In genomic region chr7:44890737-44891136, GRCm38 (mm10) we compare ENCODE assay signal across 9 mouse cellular contexts. TPM values are rescaled to one million over a fixed set of nuclear protein-coding genes. Genes with fewer than 3 reads are reported as not detected.
A peak's percentile ranks its signal among the peaks of the same experiment; 100 is the strongest.
DNase-seq lines count a peak whose midpoint lies in the region; ATAC-seq and TF ChIP-seq lines count a peak whose summit lies in the region.
"Had no signal": no experiment of that assay in that cellular context is flagged by ENCODE, and none has a peak within 500 bp of the region (broad histone marks: within the 10 kb centered on the region; RNA-seq: fewer than 3 reads in every experiment).

No protein-coding gene starts in this region.

- H3K27ac ChIP-seq in heart, embryonic 12.5 days (ENCODE audit: poor library complexity, severe bottlenecking) = no peak overlapping the region
- H3K27ac ChIP-seq in heart, adult 2 months = no peak overlapping the region
- no peak overlapping the region for H3K27ac ChIP-seq in forebrain, embryonic 16.5 days (ENCODE audit: low read length)
- 0 out of 2 replicates have a peak overlapping the region, but pooled peaks have one; percentile 95 for H3K27ac ChIP-seq in liver, postnatal 0 days (ENCODE audit: low read depth)

- no peaks in the 10 kb centered on the region for H3K27me3 ChIP-seq in heart, embryonic 12.5 days (replicated peaks)
- H3K27me3 ChIP-seq in heart, adult 2 months (ENCODE audit: control insufficient read depth, insufficient read depth, low read length) = no peaks in the 10 kb centered on the region
- no peaks in the 10 kb centered on the region for H3K27me3 ChIP-seq in E14TG2a.4 (ENCODE audit: insufficient read depth, low read length)
- no peaks in the 10 kb centered on the region for H3K27me3 ChIP-seq in forebrain, embryonic 16.5 days (replicated peaks; ENCODE audit: control insufficient read depth, insufficient read depth, low read length)
- H3K27me3 ChIP-seq in liver, postnatal 0 days (ENCODE audit: insufficient read depth, low read length) = no peaks in the 10 kb centered on the region

- no peaks in the 10 kb centered on the region for H3K9me3 ChIP-seq in heart, embryonic 12.5 days (replicated peaks)
- no peaks in the 10 kb centered on the region for H3K9me3 ChIP-seq in E14TG2a.4 (ENCODE audit: low read length)
- no peaks in the 10 kb centered on the region for H3K9me3 ChIP-seq in forebrain, embryonic 16.5 days (ENCODE audit: control insufficient read depth, low read length)
- H3K9me3 ChIP-seq in liver, postnatal 0 days (ENCODE audit: low read length) = no peaks in the 10 kb centered on the region

- intact Hi-C loops in heart, adult 2 months (cut with DNase I) = loop anchor here (2.0 kb wide), 1 partner anchor 20 kb away; no protein-coding TSS in a partner anchor

- H3K36me3 ChIP-seq in heart, embryonic 12.5 days = peaks cover 35% of the 10 kb centered on the region
- H3K36me3 ChIP-seq in heart, adult 2 months (ENCODE audit: control insufficient read depth, insufficient read depth, low read length) = no peaks in the 10 kb centered on the region
- peaks cover 52% of the 10 kb centered on the region for H3K36me3 ChIP-seq in E14TG2a.4 (ENCODE audit: insufficient read depth, low read length)
- peaks cover 2% of the 10 kb centered on the region for H3K36me3 ChIP-seq in forebrain, embryonic 16.5 days (ENCODE audit: control insufficient read depth, insufficient read depth)
- H3K36me3 ChIP-seq in liver, postnatal 0 days (replicated peaks; ENCODE audit: insufficient read depth, low read length) = peaks cover 6% of the 10 kb centered on the region; the same call in 1 of the 2 replicates

- 85% methylated on average over 4 of the region's 4 CpGs for WGBS in heart, embryonic 12.5 days
- 47% methylated on average over 4 of the region's 4 CpGs for WGBS in heart, adult 2 months
- WGBS in forebrain, embryonic 16.5 days = 28% methylated on average over 4 of the region's 4 CpGs
- 88% methylated on average over 4 of the region's 4 CpGs for WGBS in liver, postnatal 0 days (ENCODE audit: insufficient replicate concordance)

- no peak for DNase-seq in heart, adult 2 months
- DNase-seq in liver, postnatal 0 days = no peak
- no peak for DNase-seq in frontal cortex, postnatal 14 days (ENCODE audit: low spot score in 2 of 2)
- no peak for DNase-seq in ovary, adult 18-20 months (ENCODE audit: low spot score)
- no peak for DNase-seq in frontal cortex, adult 2 months (ENCODE audit: extremely low spot score in 1 of 2, low spot score in 1 of 2)
- DNase-seq: spleen, adult 18-20 months had no signal

- H3K4me1 ChIP-seq in heart, embryonic 12.5 days (replicated peaks) = peaks cover 41% of the 10 kb centered on the region
- H3K4me1 ChIP-seq in heart, adult 2 months (ENCODE audit: control insufficient read depth, insufficient read depth, low read length) = peaks cover 19% of the 10 kb centered on the region
- peaks cover 64% of the 10 kb centered on the region for H3K4me1 ChIP-seq in E14TG2a.4 (replicated peaks; ENCODE audit: low read depth, low read length)
- H3K4me1 ChIP-seq in forebrain, embryonic 16.5 days (replicated peaks; ENCODE audit: control insufficient read depth, insufficient read depth, low read length) = peaks cover 51% of the 10 kb centered on the region
- H3K4me1 ChIP-seq in liver, postnatal 0 days (ENCODE audit: insufficient read depth) = peaks cover 28% of the 10 kb centered on the region

- no peak for TF ChIP-seq EP300 in heart, adult 2 months (IDR thresholded peaks at IDR 0.05; ENCODE audit: insufficient read depth, low read depth, low read length)
- no peak for TF ChIP-seq EP300 in liver, postnatal 0 days (IDR thresholded peaks at IDR 0.05; ENCODE audit: low read depth)

- peak overlapping the region; percentile 85 for H3K4me3 ChIP-seq in heart, embryonic 12.5 days
- no peak overlapping the region; the same call in 1 of the 2 replicates for H3K4me3 ChIP-seq in heart, adult 2 months
- peak overlapping the region; percentile 98; the same call in 1 of the 2 replicates for H3K4me3 ChIP-seq in E14TG2a.4 (replicated peaks; ENCODE audit: low read length)
- H3K4me3 ChIP-seq in forebrain, embryonic 16.5 days (replicated peaks; ENCODE audit: low read length) = peak overlapping the region; percentile 90
- H3K4me3 ChIP-seq in liver, postnatal 0 days (ENCODE audit: low read depth, low read length) = no peak overlapping the region

- TF ChIP-seq POLR2A in heart, adult 2 months (IDR thresholded peaks at IDR 0.05; ENCODE audit: insufficient read depth, low read depth, low read length) = no peak

- TF ChIP-seq CTCF in heart, adult 2 months (IDR thresholded peaks at IDR 0.05) = no peak
- no peak for TF ChIP-seq CTCF in E14TG2a.4 (conservative IDR thresholded peaks at IDR 0.05; ENCODE audit: low read length)
- no peak for TF ChIP-seq CTCF in liver, postnatal 0 days (IDR thresholded peaks at IDR 0.05; ENCODE audit: low read depth)

- peaks cover 7% of the 10 kb centered on the region for H3K79me2 ChIP-seq in heart, adult 2 months (replicated peaks; ENCODE audit: control insufficient read depth, insufficient read depth, low read length)

- no peak for ATAC-seq in heart, embryonic 12.5 days (ENCODE audit: insufficient number of reproducible peaks, low FRiP score)
- no peak for ATAC-seq in forebrain, embryonic 16.5 days
- no peak for ATAC-seq in liver, postnatal 0 days

- H3K9ac ChIP-seq in heart, embryonic 12.5 days = peak overlapping the region; percentile 60; the same call in 1 of the 2 replicates
- H3K9ac ChIP-seq in heart, adult 2 months (ENCODE audit: low read depth, low read length) = no peak overlapping the region
- peak overlapping the region; percentile 45 for H3K9ac ChIP-seq in forebrain, embryonic 16.5 days (replicated peaks; ENCODE audit: low read depth, low read length)
- peak overlapping the region; percentile 82; the same call in 1 of the 2 replicates for H3K9ac ChIP-seq in liver, postnatal 0 days (replicated peaks)

- H3K4me2 ChIP-seq in heart, embryonic 12.5 days = peak overlapping the region; percentile 82
- peak overlapping the region; percentile 95 for H3K4me2 ChIP-seq in forebrain, embryonic 16.5 days (ENCODE audit: low read length)
- peak overlapping the region; percentile 95 for H3K4me2 ChIP-seq in liver, postnatal 0 days (ENCODE audit: low read depth, low read length)

RNA-seq across cellular contexts. Expression of gene Med25, which starts 1.8 kb away (rescaled TPM):
- 76.8 and 81.2 TPM in 2 replicates for polyA plus RNA-seq in heart, embryonic 12.5 days (2016; fragmentation: Nextera tagmentation; extraction: Ambion mirVana)
- 10 to 100 TPM; 70.0 to 85.8 TPM for total RNA-seq in heart, adult 2 months (2021)
- 107 and 121 TPM in 2 replicates for polyA plus RNA-seq in heart, adult 2 months (2012; rRNA removed)
- 158 and 166 TPM in 2 replicates for polyA plus RNA-seq in forebrain, embryonic 16.5 days (2015; fragmentation: Nextera tagmentation; extraction: Ambion mirVana)
- polyA plus RNA-seq in liver, postnatal 0 days (2015; fragmentation: Nextera tagmentation; extraction: Ambion mirVana) = 35.6 and 37.7 TPM in 2 replicates
- polyA plus RNA-seq in frontal cortex, adult 2 months (2012; rRNA removed) = 123 and 130 TPM in 2 replicates

RNA-seq across cellular contexts. Expression of gene Fuz, which starts 5.1 kb away (rescaled TPM):
- polyA plus RNA-seq in heart, embryonic 12.5 days (2016; fragmentation: Nextera tagmentation; extraction: Ambion mirVana) = 12.0 and 12.6 TPM in 2 replicates
- total RNA-seq in heart, adult 2 months (2021) = 10 to 100 TPM; 16.3 to 17.1 TPM
- polyA plus RNA-seq in heart, adult 2 months (2012; rRNA removed) = 25.2 and 31.6 TPM in 2 replicates
- 21.1 and 21.2 TPM in 2 replicates for polyA plus RNA-seq in forebrain, embryonic 16.5 days (2015; fragmentation: Nextera tagmentation; extraction: Ambion mirVana)
- polyA plus RNA-seq in liver, postnatal 0 days (2015; fragmentation: Nextera tagmentation; extraction: Ambion mirVana) = 4.1 and 4.4 TPM in 2 replicates
- polyA plus RNA-seq in frontal cortex, adult 2 months (2012; rRNA removed) = 30.4 and 32.4 TPM in 2 replicates

RNA-seq across cellular contexts. Expression of gene Ptov1, which starts 21.1 kb away (rescaled TPM):
- polyA plus RNA-seq in heart, embryonic 12.5 days (2016; fragmentation: Nextera tagmentation; extraction: Ambion mirVana) = 308 and 321 TPM in 2 replicates
- 100 to 1,000 TPM; 155 to 172 TPM for total RNA-seq in heart, adult 2 months (2021)
- 293 and 317 TPM in 2 replicates for polyA plus RNA-seq in heart, adult 2 months (2012; rRNA removed)
- 551 and 582 TPM in 2 replicates for polyA plus RNA-seq in forebrain, embryonic 16.5 days (2015; fragmentation: Nextera tagmentation; extraction: Ambion mirVana)
- polyA plus RNA-seq in liver, postnatal 0 days (2015; fragmentation: Nextera tagmentation; extraction: Ambion mirVana) = 43.5 and 49.8 TPM in 2 replicates
- 408 and 469 TPM in 2 replicates for polyA plus RNA-seq in frontal cortex, adult 2 months (2012; rRNA removed)

RNA-seq across cellular contexts. Expression of gene Pnkp, which starts 33.8 kb away (rescaled TPM):
- polyA plus RNA-seq in heart, embryonic 12.5 days (2016; fragmentation: Nextera tagmentation; extraction: Ambion mirVana) = 23.3 and 27.0 TPM in 2 replicates
- total RNA-seq in heart, adult 2 months (2021) = 10 to 100 TPM; 15.3 to 19.6 TPM
- polyA plus RNA-seq in heart, adult 2 months (2012; rRNA removed) = 20.2 and 30.1 TPM in 2 replicates
- 29.4 and 32.6 TPM in 2 replicates for polyA plus RNA-seq in forebrain, embryonic 16.5 days (2015; fragmentation: Nextera tagmentation; extraction: Ambion mirVana)
- polyA plus RNA-seq in liver, postnatal 0 days (2015; fragmentation: Nextera tagmentation; extraction: Ambion mirVana) = 25.6 and 27.9 TPM in 2 replicates
- polyA plus RNA-seq in frontal cortex, adult 2 months (2012; rRNA removed) = 42.3 and 44.9 TPM in 2 replicates

RNA-seq across cellular contexts. Expression of gene Ap2a1, which starts 38.6 kb away (rescaled TPM):
- 74.5 and 77.2 TPM in 2 replicates for polyA plus RNA-seq in heart, embryonic 12.5 days (2016; fragmentation: Nextera tagmentation; extraction: Ambion mirVana)
- 10 to 100 TPM; 63.3 to 67.6 TPM for total RNA-seq in heart, adult 2 months (2021)
- 56.1 and 68.1 TPM in 2 replicates for polyA plus RNA-seq in heart, adult 2 months (2012; rRNA removed)
- 111 and 113 TPM in 2 replicates for polyA plus RNA-seq in forebrain, embryonic 16.5 days (2015; fragmentation: Nextera tagmentation; extraction: Ambion mirVana)
- polyA plus RNA-seq in liver, postnatal 0 days (2015; fragmentation: Nextera tagmentation; extraction: Ambion mirVana) = 25.6 and 29.5 TPM in 2 replicates
- polyA plus RNA-seq in frontal cortex, adult 2 months (2012; rRNA removed) = 216 and 254 TPM in 2 replicates

Comparison
In these comparisons a context has a peak if more than half of its experiments do, and no peak if none do; other contexts are left out.
1. H3K4me3 ChIP-seq: peak in heart, embryonic 12.5 days (single experiment), E14TG2a.4 (single experiment) and forebrain, embryonic 16.5 days (single experiment); none in heart, adult 2 months (single experiment) and liver, postnatal 0 days (single experiment).
2. Peak in every context shown above with its lines, with median percentiles within 50 percentile points of each other: H3K4me2 ChIP-seq.